Mouse (Mus musculus) cerebellum, adult 9-10 months (tissue): ENCODE measurements around the gene C4b.

Experiments
- DNase-seq: peaks from one replicate; pipeline ENCODE4 v3.0.0; 2022

The C4b gene

DNA sequence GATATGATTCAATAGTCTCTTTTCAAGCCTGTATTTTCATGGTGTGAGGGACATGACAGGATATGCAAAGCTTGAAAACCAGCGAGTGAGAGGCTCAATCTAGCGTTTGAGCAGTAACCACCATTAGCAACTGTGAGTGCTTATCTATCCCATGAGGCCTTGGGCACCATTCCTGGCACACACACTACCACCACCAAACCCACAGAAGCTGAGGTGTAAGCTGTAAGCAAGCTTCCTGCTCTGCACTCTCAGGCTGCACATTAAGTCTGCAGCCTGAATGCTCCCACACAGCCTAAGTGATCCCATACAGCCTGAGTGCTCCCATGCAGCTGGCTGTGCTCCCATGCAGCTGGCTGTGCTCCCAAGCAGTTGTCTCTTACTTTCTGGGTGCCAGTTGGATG lies 43.0 kb downstream of the C4b start:
- DNase-seq: no peak

DNA sequence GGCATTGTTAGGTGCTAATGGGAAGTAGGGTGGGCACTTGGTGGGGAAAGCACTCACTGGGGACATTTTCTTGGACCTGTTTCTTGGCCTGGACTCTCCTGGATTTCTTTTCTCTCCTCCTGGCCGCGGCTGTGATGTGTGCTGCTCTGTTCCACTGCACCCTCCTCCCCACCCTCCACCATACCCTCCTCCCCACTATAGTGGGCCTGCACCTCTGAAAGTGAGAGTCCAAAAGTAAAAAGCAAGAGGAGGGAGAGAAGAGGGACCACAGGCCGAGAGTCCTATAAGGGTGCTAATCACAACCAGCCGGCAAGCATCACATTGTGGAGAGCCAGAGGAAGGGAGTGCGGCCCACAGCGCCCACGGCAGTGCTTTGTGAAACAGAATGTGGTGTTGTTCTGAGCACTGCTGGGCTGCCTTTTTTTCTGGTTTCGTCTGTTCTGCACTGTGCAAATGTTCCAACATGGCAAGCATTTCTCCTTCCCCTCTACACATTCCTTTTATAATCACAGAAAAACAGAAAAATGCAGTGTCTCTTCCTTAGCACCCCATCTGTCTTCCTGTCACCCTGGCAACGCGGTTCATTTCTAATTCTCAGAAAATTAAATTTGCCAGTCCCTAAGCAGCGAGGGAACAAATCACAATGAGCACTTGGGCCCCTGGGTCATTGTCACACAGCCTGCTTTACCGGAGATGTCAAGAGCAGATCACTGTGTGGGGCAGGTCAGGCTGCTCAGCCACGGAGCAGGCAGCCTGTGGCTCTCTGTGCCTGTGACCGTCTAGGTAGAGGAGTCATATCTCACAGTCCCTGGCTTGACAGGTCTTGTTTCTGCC lies 43.9 kb downstream of the C4b start:
- no peak for DNase-seq

GRCm38 (mm10) chr17:34692906-34693305 lies 50.8 kb downstream of the C4b start:
- no peak for DNase-seq

DNA sequence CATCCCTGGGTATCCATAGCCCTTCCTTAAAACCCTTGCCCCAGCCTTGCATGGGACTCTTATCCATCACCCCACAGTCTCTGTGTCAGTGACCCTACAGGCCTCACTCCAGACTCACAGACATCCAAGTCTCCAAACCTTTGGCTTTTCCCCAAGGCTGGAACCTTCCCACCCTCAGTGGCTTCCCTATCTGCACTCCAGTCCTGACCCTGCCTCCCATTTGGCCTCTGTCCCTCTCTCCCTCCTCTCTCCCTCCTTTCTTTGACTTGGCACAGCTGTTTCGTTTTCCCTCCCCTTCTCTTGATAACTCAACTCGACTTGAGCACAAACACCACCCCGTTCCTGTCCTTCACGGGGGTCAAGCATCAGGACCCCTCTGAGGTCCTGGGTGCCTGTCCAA lies 53.2 kb downstream of the C4b start:
- no peak for DNase-seq

DNA sequence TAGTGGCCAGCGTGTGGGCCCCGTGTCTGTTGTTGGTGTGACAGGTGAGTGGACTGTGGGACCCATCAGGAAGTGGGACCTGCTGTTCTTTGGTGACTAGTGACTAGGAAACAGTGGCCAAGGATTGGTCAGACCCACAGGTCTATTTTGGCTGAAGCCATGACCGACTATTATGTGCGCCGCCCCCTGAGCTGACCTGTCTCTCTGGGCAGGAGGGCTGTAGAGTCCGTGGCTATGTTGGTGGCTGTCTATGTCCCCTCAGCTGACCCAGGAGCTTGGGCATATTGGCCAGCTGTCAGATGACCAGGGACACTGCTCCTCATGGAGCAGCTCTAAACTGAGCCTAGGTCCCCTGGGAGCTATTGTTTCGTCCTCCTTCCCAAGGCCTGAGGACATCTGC lies 54.8 kb downstream of the C4b start:
- no peak for DNase-seq

GRCm38 (mm10) chr17:34685120-34686110 lies 58.3 kb downstream of the C4b start:
- no peak for DNase-seq

GRCm38 (mm10) chr17:34684253-34684893 lies 59.3 kb downstream of the C4b start:
- no peak for DNase-seq

- DNase-seq: no peak
Measured at GRCm38 (mm10) chr17:34683686-34684220, 59.9 kb downstream of the C4b start.

GRCm38 (mm10) chr17:34683179-34683578 lies 60.5 kb downstream of the C4b start:
- DNase-seq: no peak

- DNase-seq: no peak
Measured at GRCm38 (mm10) chr17:34681881-34682536, 61.7 kb downstream of the C4b start.

- no peak for DNase-seq
Measured at GRCm38 (mm10) chr17:34681132-34681571, 62.5 kb downstream of the C4b start.

GRCm38 (mm10) chr17:34680621-34681020 lies 63.1 kb downstream of the C4b start:
- no peak for DNase-seq

DNA sequence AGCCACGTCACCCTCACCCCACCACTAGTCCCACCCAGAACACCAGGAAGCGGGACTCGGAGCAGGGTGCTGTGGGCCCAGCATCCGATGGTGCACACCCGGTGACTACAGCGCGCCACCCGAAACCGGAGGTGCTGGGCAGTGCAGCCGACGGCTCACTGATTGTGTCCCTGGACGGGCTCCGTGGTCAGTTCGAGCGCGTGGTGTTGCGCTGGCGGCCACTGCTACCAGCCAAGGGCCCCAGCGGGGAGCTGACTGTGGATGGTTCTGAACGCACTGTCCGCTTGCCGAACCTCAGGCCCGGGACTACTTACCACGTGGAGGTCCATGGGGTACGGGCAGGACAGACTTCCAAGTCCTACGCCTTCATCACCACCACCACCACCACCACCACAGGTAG lies 63.5 kb downstream of the C4b start:
- no peak for DNase-seq
